Mouse (Mus musculus) lung, embryonic 16.5 days (tissue): ENCODE data around the gene Ddx59. TPM values are rescaled to one million over a fixed set of nuclear protein-coding genes. Genes with fewer than 3 reads are reported as not detected.

Experiments used
- ATAC-seq: fragments of 200-750 bp; cut with Nextera tagmentation; 2 replicates; pipeline ENCODE4 v1.8.0; 2017; ENCODE audit warnings: low read depth, mild to moderate bottlenecking, moderate library complexity
- H3K27ac ChIP-seq: fragments of 300-500 bp; sonication (generic); 2 replicates; pipeline ENCODE4 v1.5.1; 2014; ENCODE audit warnings: mild to moderate bottlenecking, control low read depth, low read length
- H3K27me3 ChIP-seq: fragments of 300-500 bp; sonication (generic); 2 replicates; pipeline ENCODE4 v1.6.1; 2014; ENCODE audit warnings: low read depth, low read length, mixed read lengths; ENCODE audit not compliant: control insufficient read depth, insufficient read depth
- H3K36me3 ChIP-seq: fragments of 300-500 bp; sonication (generic); 2 replicates; pipeline ENCODE4 v1.6.1; 2014; ENCODE audit warnings: low read length; ENCODE audit not compliant: control insufficient read depth, insufficient read depth
- H3K4me1 ChIP-seq: fragments of 300-500 bp; sonication (generic); replicated peaks from 2 replicates; pipeline ENCODE4 v1.6.1; 2014; ENCODE audit warnings: low read length, mixed read lengths; ENCODE audit not compliant: control insufficient read depth, insufficient read depth
- H3K4me2 ChIP-seq: fragments of 300-500 bp; sonication (generic); 2 replicates; pipeline ENCODE4 v1.6.1; 2014; ENCODE audit warnings: low read depth, low read length, control low read depth
- H3K4me3 ChIP-seq: fragments of 300-500 bp; sonication (generic); 2 replicates; pipeline ENCODE4 v1.5.1; 2014; ENCODE audit warnings: mild to moderate bottlenecking, low read length, control low read depth
- H3K9ac ChIP-seq: fragments of 300-500 bp; sonication (generic); 2 replicates; pipeline ENCODE4 v1.6.1; 2014; ENCODE audit warnings: low read length, control low read depth
- H3K9me3 ChIP-seq: fragments of 300-500 bp; sonication (generic); 2 replicates; pipeline ENCODE4 v1.6.1; 2016; ENCODE audit warnings: low read length; ENCODE audit not compliant: control insufficient read depth
- WGBS: fragments of 180-500 bp; shearing (Covaris S2); extraction: QIAGEN DNeasy Blood & Tissue Kit; methylation state at CpG from one replicate; pipeline ENCODE4 v1.1.7; 2014; 5-methylcytosine and 5-hydroxymethylcytosine counted together
- polyA plus RNA-seq: library from polyadenylated mRNA; unstranded; fragments of >200 nt; fragmentation: Nextera tagmentation; extraction: Ambion mirVana; gene quantifications from 2 replicates; pipeline ENCODE4 v1.2.1, GENCODE M21; 2015

Ddx59 gene
- 16.7 and 17.2 TPM in 2 replicates for polyA plus RNA-seq

DNA sequence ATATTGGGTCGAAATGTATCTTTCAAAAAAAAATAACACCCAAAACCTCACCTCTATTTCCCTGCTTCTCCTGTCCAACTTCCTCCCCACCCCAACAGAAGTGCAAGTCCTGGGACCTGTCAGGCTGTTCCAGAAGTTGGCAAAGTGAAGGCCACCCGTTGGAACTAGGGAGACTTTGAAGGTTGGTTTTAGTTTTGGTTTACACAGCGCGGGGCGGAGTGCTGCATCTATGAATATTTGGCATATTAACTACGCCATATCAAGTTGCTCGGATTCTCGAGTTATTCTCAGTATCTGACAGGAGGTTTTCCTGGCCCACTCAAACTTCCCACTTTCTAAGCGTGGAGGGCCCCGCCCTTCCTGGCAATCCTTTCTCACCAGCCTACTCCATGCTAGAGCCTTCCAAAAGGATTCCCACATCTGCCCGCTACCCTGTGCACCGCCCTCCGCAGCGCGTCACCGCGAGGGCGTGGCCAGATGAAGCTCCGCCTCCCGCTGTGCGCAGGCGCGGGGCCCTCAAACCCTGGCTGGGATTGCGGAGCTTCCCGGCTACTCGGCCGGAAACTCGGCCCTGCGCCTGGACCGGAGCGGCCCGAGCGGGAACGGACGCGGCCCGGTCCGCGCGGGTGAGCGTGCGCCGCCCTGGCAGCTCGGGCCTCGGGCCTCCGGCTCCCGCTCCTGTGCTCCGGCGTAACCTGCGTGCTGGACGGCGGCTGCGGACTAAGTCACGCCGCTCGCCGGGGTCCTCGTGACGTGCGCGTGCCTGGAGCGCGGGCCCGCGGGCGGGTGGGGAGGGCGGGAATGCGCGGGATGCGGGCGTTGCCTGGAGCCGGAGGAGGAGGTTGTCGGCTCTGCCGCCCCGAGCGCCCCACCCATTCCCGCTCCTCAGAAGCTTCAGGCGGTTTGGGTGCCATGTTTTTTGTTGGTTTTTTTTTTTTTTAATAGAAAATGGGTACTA is at the start of gene Ddx59:
Ddx59 (plus strand) TSS at position 474 of the 958 bp plus-strand sequence.
- Histone ChIP-seq H3K27ac (peak within 1 kb of the TSS; percentile 99), H3K4me1 (no peaks in the 10 kb centered on the region), H3K4me3 (peak within 1 kb of the TSS; percentile 81), H3K9me3 (no peaks in the 10 kb centered on the region), H3K9ac (peak within 1 kb of the TSS; percentile 91), H3K4me2 (peak within 1 kb of the TSS; percentile 62), H3K36me3 (no peaks in the 10 kb centered on the region; the same call in 1 of the 2 replicates), H3K27me3 (no peaks in the 10 kb centered on the region)
- WGBS, result 2% methylated on average over 70 of the region's 78 CpGs
- ATAC-seq, result peak; percentile 100

DNA sequence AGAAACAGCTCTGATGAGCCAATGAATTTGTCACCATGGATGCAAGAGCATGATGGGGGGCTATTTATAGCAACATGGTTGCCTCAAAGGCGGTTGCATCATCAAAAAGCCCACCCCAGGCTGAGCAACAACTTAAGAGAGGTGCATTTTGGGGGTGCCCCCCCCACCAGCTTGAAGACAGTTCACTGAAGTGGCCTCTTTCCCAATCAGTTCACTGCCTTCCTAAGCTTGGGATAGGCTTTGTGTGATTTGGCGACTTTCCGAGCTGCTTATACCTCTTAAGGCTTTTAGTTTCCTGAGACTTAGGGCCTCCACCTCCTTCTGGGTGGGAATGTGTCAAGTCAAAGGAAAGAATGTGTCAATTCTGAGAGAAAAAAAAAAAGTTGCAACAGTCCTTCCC is 49.1 kb upstream of the Ddx59 start:
- 55% methylated on average over 3 of the region's 3 CpGs for WGBS
- H3K36me3 ChIP-seq, result no peaks in the 10 kb centered on the region
- no peaks in the 10 kb centered on the region for H3K27me3 ChIP-seq
- no peak overlapping the region for H3K4me3 ChIP-seq
- no peak overlapping the region for H3K9ac ChIP-seq
- ATAC-seq, result peak; percentile 75
- no peak overlapping the region for H3K4me2 ChIP-seq
- H3K9me3 ChIP-seq, result no peaks in the 10 kb centered on the region
- peaks cover 20% of the 10 kb centered on the region for H3K4me1 ChIP-seq
- H3K27ac ChIP-seq, result peak overlapping the region; percentile 72

DNA sequence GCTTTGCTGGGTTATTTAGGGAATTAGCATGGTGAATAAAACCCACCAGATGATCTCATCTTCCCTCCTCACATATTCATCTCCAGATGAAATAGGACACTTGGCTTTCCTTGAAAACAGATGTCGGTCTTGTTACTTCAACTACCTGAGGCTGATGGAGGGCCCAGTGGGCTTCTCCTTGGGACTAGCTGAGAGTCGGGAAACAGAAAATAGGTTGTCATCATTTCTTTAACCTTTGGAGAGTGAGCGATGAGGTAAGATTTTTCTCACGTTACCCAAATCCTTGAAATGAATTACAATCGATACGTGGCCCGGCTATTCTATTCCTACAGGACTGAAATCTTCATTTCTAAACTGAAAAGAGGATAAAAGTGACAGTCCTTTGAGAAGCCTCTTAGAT is 35.8 kb upstream of the Ddx59 start:
- H3K4me1 ChIP-seq, result peaks cover 5% of the 10 kb centered on the region; the same call in 1 of the 2 replicates
- H3K9ac ChIP-seq, result no peak overlapping the region
- H3K27ac ChIP-seq, result no peak overlapping the region
- no peaks in the 10 kb centered on the region for H3K27me3 ChIP-seq
- WGBS, result 90% methylated on average over 7 of the region's 7 CpGs
- no peak overlapping the region for H3K4me2 ChIP-seq
- no peaks in the 10 kb centered on the region for H3K36me3 ChIP-seq
- no peak for ATAC-seq
- H3K9me3 ChIP-seq, result no peaks in the 10 kb centered on the region
- no peak overlapping the region for H3K4me3 ChIP-seq

DNA sequence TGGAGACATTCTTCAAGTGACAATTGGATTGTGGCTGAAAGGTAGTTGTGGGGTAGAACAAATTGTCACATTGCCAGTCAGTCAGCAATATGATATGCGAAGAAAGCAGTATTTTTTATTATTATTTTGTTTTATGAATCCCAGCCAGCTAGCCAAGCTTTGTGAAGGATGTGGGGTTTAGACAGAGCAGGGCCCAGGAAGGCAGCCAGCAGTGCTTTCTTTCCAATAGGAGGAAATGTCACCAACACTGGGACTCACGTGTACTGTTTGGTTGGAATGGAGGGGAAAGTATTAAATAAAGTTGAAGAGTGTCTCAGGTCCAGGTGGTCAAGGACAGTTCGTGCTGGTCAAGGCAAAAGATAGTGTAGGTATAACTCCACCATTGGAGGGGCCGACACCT is 34.9 kb upstream of the Ddx59 start:
- Histone ChIP-seq H3K36me3 (no peaks in the 10 kb centered on the region), H3K27me3 (no peaks in the 10 kb centered on the region), H3K9me3 (no peaks in the 10 kb centered on the region), H3K27ac (no peak overlapping the region), H3K4me1 (peaks cover 5% of the 10 kb centered on the region; the same call in 1 of the 2 replicates), H3K9ac (no peak overlapping the region), H3K4me3 (no peak overlapping the region), H3K4me2 (no peak overlapping the region)
- ATAC-seq, result no peak
- 79% methylated on average over 4 of the region's 4 CpGs for WGBS

DNA sequence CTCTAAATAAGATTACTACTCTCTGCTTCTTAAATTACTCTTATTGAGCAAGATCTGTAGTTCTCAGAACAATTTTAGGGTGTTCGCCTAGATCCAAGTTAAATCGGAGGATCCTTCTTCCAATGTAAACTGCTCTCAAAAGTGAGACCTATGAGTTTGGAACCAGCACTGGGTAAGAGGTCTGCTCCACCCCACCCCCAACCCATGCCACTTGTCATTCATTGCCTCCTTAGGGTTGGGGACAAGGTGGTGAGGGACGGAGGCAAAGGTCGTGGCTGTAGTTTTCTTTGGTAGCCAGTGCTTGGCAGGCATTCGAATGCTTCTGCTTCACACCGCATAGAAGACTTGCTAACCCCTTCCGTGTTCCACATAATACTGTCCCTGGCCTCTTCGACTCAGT is 34.5 kb upstream of the Ddx59 start:
- WGBS, result 85% methylated on average over 8 of the region's 8 CpGs
- Histone ChIP-seq H3K27ac (no peak overlapping the region), H3K27me3 (no peaks in the 10 kb centered on the region), H3K36me3 (no peaks in the 10 kb centered on the region), H3K4me1 (peaks cover 5% of the 10 kb centered on the region; the same call in 1 of the 2 replicates), H3K9ac (no peak overlapping the region), H3K9me3 (no peaks in the 10 kb centered on the region), H3K4me2 (no peak overlapping the region), H3K4me3 (no peak overlapping the region)
- ATAC-seq, result no peak

DNA sequence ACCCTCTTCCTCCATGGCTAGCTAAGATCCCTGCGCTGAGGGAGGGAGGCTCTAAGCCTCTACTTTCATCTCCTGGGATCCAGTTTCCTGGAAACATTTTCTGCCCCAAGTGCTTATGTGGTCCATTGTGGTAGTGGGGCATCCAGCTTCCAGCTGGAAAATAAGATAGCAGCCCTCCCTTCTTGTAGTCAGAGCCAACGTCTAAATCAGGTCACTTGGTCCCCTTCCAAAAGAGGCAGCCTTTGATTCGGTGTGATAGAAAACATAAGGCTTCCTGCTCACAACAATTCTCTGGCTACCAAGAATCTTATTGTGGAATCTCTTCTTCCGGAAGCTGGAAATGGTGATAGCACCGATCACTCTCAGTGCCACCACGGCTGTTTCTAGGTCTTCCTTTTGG is 33.9 kb upstream of the Ddx59 start:
- 63% methylated on average over 6 of the region's 6 CpGs for WGBS
- H3K36me3 ChIP-seq, result no peaks in the 10 kb centered on the region
- peak overlapping the region; percentile 55; the same call in 1 of the 2 replicates for H3K27ac ChIP-seq

DNA sequence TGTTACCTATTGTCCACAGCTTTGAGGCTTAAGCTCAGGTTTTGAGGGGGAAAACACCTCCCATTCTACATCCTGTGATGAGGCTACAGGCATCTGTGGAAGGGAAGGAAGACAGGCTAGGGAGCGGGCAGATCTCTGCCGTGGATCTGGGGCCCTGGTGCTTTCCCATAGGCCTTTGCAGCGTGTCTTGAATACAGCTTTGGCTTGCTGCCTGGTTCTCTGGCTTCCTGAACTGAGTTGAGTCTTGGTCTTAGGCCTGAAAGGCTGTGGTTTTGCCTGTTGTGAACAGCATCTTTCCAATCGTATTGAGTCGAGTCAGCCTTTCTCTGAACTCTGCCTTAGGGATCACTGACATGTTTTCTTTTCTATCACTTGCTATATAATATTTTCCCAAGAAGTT is 33.5 kb upstream of the Ddx59 start:
- H3K4me2 ChIP-seq, result no peak overlapping the region
- 63% methylated on average over 5 of the region's 5 CpGs for whole genome bisulfite sequencing
- ATAC-seq, result peak; percentile 31; the same call in 1 of the 2 replicates
- H3K4me1 ChIP-seq, result peaks cover 5% of the 10 kb centered on the region; the same call in 1 of the 2 replicates
- no peak overlapping the region for H3K9ac ChIP-seq
- H3K27me3 ChIP-seq, result no peaks in the 10 kb centered on the region
- peak overlapping the region; percentile 55; the same call in 1 of the 2 replicates for H3K27ac ChIP-seq
- no peaks in the 10 kb centered on the region for H3K9me3 ChIP-seq
- no peak overlapping the region for H3K4me3 ChIP-seq
- H3K36me3 ChIP-seq, result no peaks in the 10 kb centered on the region

More for the DNA sequence above, 33.9 kb upstream of the Ddx59 start:
- Histone ChIP-seq H3K4me3 (no peak overlapping the region), H3K4me1 (peaks cover 5% of the 10 kb centered on the region; the same call in 1 of the 2 replicates), H3K9me3 (no peaks in the 10 kb centered on the region), H3K9ac (no peak overlapping the region), H3K4me2 (no peak overlapping the region), H3K27me3 (no peaks in the 10 kb centered on the region)
- peak; percentile 56; the same call in 1 of the 2 replicates for ATAC-seq

DNA sequence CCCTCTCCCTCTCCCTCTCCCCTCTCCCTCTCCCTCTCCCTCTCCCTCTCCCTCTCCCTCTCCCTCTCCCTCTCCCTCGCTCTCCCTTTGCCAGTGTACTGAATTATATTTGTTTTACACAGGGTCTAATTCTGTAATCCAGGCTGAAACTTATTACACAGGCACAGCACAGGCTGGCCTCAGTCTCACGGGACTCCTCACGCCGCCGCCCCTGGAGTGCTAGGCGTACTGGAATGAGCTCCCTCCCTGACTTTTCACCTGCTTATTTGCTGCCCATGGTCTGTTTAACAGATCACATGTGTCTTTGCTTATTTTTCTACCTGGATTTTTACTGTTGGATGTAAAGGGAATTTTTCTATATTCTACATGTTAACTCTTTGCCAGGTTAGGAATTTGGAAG is 28.2 kb upstream of the Ddx59 start:
- WGBS, result 27% methylated on average over 6 of the region's 6 CpGs
- no peak overlapping the region for H3K9ac ChIP-seq
- no peaks in the 10 kb centered on the region for H3K36me3 ChIP-seq
- no peak overlapping the region for H3K27ac ChIP-seq
- H3K9me3 ChIP-seq, result no peaks in the 10 kb centered on the region
- H3K4me3 ChIP-seq, result no peak overlapping the region
- no peak for ATAC-seq
- no peaks in the 10 kb centered on the region for H3K27me3 ChIP-seq
- no peak overlapping the region for H3K4me2 ChIP-seq
- no peaks in the 10 kb centered on the region for H3K4me1 ChIP-seq

DNA sequence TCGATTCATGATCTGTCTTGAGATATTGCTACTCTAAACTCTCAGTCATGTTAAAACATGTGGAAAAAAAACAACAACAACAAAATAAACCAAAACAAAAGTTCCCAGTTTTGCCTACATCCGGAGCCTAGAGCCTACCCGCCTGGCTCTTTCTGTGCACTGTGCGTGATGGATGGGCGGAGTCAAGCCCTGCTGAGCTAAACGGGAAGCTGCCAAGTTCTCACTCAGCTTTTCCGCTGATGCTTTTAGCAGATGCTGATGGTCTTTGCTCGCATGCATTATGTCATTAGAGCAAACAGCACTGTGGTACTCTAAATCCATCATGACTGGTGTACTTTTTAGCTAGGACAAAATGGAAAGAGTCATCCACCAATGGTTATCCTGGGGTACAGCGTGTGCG is 20.6 kb upstream of the Ddx59 start:
- Histone ChIP-seq H3K27ac (no peak overlapping the region), H3K4me2 (no peak overlapping the region), H3K36me3 (no peaks in the 10 kb centered on the region), H3K27me3 (no peaks in the 10 kb centered on the region), H3K9me3 (no peaks in the 10 kb centered on the region), H3K4me1 (no peaks in the 10 kb centered on the region), H3K4me3 (no peak overlapping the region), H3K9ac (no peak overlapping the region)
- 31% methylated on average over 10 of the region's 10 CpGs for WGBS
- ATAC-seq, result peak; percentile 59; the same call in 1 of the 2 replicates
